Mouse (Mus musculus) forebrain, embryonic 12.5 days (tissue): ENCODE measurements around the gene C5ar2. TPM values are rescaled to one million over a fixed set of nuclear protein-coding genes. Genes with fewer than 3 reads are reported as not detected.
A peak's percentile ranks its signal among the peaks of the same experiment; 100 is the strongest.

Source experiments
- ATAC-seq: fragments of 200-750 bp; cut with Nextera tagmentation; 2 replicates; pipeline ENCODE4 v1.8.0; 2017; ENCODE audit warnings: moderate TSS enrichment; ENCODE audit not compliant: low FRiP score
- H3K27ac ChIP-seq: fragments of 300-500 bp; sonication (generic); 2 replicates; pipeline ENCODE4 v1.5.1; 2016; ENCODE audit warnings: mild to moderate bottlenecking
- H3K27me3 ChIP-seq: fragments of 300-500 bp; sonication (generic); 2 replicates; pipeline ENCODE4 v1.6.1; 2016; ENCODE audit warnings: mild to moderate bottlenecking
- H3K36me3 ChIP-seq: fragments of 300-500 bp; sonication (generic); replicated peaks from 2 replicates; pipeline ENCODE4 v1.6.1; 2016; ENCODE audit warnings: mild to moderate bottlenecking
- H3K4me1 ChIP-seq: fragments of 300-500 bp; sonication (generic); 2 replicates; pipeline ENCODE4 v1.6.1; 2016
- H3K4me2 ChIP-seq: fragments of 300-500 bp; sonication (generic); 2 replicates; pipeline ENCODE4 v1.6.1; 2016; ENCODE audit warnings: mild to moderate bottlenecking, moderate library complexity
- H3K4me3 ChIP-seq: fragments of 300-500 bp; sonication (generic); replicated peaks from 2 replicates; pipeline ENCODE4 v1.5.1; 2016; ENCODE audit warnings: mild to moderate bottlenecking
- H3K9ac ChIP-seq: fragments of 300-500 bp; sonication (generic); 2 replicates; pipeline ENCODE4 v1.6.1; 2016; ENCODE audit warnings: mild to moderate bottlenecking
- H3K9me3 ChIP-seq: fragments of 300-500 bp; sonication (generic); 2 replicates; pipeline ENCODE4 v1.6.1; 2016
- WGBS: fragments of 180-500 bp; shearing (Covaris S2); methylation state at CpG from one replicate; pipeline ENCODE4 v1.1.7; 2016; 5-methylcytosine and 5-hydroxymethylcytosine counted together
- polyA plus RNA-seq: library from polyadenylated mRNA; unstranded; fragments of >200 nt; fragmentation: Nextera tagmentation; extraction: Ambion mirVana; gene quantifications from 2 replicates; pipeline ENCODE4 v1.2.1, GENCODE M21; 2016

C5ar2 gene
- polyA plus RNA-seq, result not detected in 2 replicates

DNA sequence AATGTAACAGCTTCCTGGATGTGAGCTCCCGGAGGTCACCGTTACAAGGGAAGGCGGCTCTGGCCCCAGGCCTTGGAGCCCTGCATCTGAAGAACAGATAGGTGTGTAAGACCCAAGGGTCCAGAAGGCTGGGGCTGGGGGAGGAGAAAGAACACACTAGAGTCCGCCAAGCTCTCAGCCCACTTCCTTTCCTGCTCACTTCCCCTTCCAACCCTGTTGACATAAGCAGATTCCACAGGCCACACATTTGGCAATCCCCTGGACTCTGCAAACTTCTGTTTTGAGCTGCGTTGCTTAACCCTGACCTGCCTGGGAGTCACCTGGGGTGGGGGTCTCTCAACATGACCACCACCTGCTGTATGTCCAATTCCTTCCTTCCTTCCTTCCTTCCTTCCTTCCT, at the start of gene C5ar2:
TSS of gene C5ar2 (minus strand) at position 88 of the 400 bp plus-strand sequence.
- 85% methylated on average over 5 of the region's 5 CpGs for WGBS
- Histone ChIP-seq H3K4me2 (no peak within 1 kb of the TSS), H3K27me3 (no peaks in the 10 kb centered on the region), H3K36me3 (no peaks in the 10 kb centered on the region), H3K9ac (no peak within 1 kb of the TSS), H3K27ac (no peak within 1 kb of the TSS), H3K9me3 (no peaks in the 10 kb centered on the region), H3K4me1 (no peaks in the 10 kb centered on the region), H3K4me3 (no peak within 1 kb of the TSS)
- no peak for ATAC-seq

DNA sequence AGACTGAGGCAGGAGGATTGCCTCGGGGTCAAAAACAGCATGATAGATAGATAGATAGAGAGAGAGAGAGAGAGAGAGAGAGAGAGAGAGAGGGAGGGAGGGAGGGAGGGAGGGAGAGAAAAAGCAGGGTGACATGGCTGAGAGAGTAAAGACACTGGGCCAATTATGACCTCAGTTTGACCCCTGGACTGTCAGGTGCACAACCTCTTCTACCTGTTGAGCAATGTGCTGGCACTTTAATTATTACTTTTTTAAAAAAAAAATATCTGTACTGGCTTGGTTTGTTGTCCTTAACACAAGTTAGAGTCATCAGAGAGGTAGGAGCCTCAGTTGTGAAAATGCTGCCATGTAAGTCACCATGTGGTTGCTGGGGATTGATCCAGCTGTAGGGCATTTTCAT, 43.8 kb upstream of the C5ar2 start:
- H3K27ac ChIP-seq, result no peak overlapping the region
- peaks cover 11% of the 10 kb centered on the region for H3K4me1 ChIP-seq
- no peak overlapping the region for H3K9ac ChIP-seq
- 65% methylated on average over 1 of the region's 1 CpGs for WGBS
- H3K36me3 ChIP-seq, result peaks cover 15% of the 10 kb centered on the region
- no peak for ATAC-seq
- H3K4me2 ChIP-seq, result no peak overlapping the region
- H3K9me3 ChIP-seq, result no peaks in the 10 kb centered on the region
- H3K4me3 ChIP-seq, result no peak overlapping the region
- no peaks in the 10 kb centered on the region for H3K27me3 ChIP-seq

DNA sequence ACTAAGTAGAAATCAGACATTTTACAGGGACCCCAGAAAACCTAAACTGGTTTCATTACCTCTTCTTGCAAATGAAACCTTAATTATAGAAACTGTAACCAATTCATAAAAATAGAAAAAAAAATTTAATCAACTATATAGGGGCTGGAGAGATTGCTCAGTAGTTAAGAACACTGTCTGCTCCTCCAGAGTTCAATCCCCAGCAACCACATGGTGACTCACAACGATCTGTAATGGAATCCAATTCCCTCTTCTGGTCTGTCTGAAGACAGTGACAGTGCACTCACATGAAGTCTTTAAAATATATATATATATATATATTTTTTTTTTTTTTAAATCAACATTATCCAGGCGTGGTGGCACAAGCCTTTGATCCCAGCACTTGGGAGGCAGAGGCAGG, 43.1 kb upstream of the C5ar2 start:
- peak overlapping the region; percentile 81 for H3K4me3 ChIP-seq
- H3K27me3 ChIP-seq, result no peaks in the 10 kb centered on the region
- H3K9ac ChIP-seq, result peak overlapping the region; percentile 71; the same call in 1 of the 2 replicates
- 89% methylated on average over 2 of the region's 2 CpGs for WGBS
- H3K9me3 ChIP-seq, result no peaks in the 10 kb centered on the region
- no peak for ATAC-seq
- H3K36me3 ChIP-seq, result peaks cover 23% of the 10 kb centered on the region
- peak overlapping the region; percentile 56 for H3K4me2 ChIP-seq
- H3K4me1 ChIP-seq, result peaks cover 11% of the 10 kb centered on the region
- peak overlapping the region; percentile 95 for H3K27ac ChIP-seq

DNA sequence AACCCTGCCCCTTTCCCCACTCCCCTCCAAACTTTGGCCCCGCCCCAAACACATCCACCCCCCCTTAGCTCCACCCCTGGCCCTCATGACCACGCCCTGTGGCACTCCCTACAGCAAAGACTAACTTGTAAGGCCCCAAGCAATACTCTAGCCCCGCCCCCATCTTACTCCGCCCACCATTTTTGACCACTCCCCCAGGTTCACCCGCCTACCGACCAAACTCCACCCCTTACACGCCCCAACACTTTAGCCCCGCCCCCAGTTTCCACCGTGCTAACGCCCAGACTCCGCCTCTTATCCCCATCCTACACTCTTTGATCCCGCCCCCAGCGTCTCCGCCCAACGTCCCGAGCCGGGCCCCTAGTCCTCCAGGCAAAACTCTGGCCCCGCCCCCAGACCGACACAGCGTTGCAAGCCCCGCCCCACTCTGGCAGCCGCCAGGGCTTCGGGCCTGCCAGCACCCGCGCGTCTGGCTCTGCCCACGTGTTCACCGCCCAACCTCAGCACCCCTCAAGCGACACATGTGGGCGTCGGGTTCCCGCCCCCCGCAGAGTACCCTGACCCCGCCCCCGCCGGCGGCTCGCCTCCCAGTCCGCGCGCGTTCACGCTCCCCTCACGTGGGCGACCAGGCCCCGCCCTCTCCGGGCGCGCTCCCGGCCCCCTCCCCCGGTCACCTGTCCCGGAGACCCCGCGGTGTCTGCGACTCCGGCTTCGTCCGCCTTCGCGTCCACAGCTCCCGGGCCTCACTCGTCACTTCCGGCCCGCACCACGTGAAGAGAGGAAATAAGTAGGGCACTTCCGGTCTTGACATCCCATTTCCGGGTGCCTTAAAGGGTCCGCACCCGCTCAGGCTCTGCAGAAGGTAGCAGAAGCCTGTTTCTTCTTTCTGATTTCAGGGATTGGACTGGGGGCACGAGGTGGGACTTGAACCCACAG, 42.3 kb upstream of the C5ar2 start, which contains the start of gene Ccdc9:
TSS of gene Ccdc9 (minus strand) at position 770 of the 936 bp plus-strand sequence.
- peak; percentile 94 for ATAC-seq
- peaks cover 30% of the 10 kb centered on the region for H3K36me3 ChIP-seq
- WGBS, result under 1% methylated on average over 69 of the region's 70 CpGs
- peaks cover 11% of the 10 kb centered on the region for H3K4me1 ChIP-seq
- no peaks in the 10 kb centered on the region for H3K9me3 ChIP-seq
- H3K4me2 ChIP-seq, result peak within 1 kb of the TSS; percentile 56
- H3K4me3 ChIP-seq, result peak within 1 kb of the TSS; percentile 81
- H3K9ac ChIP-seq, result peak within 1 kb of the TSS; percentile 71
- peak within 1 kb of the TSS; percentile 95 for H3K27ac ChIP-seq
- H3K27me3 ChIP-seq, result no peaks in the 10 kb centered on the region

DNA sequence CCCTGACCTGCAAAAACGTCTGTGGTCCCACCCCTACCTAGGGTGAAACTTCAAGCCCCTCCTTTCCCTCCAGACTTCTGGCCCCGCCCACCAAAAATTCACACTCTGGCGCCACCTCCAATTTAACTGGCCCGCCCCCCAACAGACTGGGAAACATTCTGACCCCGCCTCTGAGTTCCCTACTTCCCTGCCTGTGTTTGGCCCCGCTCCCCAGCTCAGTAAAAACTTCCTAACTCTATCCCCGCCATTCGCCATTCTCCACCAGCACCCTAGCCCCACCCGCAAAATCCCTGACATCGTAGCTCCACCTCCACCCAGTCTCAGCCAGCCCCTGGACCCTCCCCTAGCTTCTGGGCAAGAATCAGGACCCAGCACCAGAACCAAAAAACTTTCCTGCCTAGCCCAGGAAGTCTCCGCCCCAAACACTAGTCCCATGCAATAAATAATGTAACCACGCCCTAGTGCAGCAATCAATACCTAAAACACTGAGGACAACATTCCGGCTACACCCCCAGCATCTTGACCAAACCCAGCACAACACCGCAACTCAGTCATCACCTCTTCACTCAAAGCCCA, 41.6 kb upstream of the C5ar2 start:
- H3K4me1 ChIP-seq, result peaks cover 11% of the 10 kb centered on the region
- H3K4me3 ChIP-seq, result peak overlapping the region; percentile 81
- H3K9ac ChIP-seq, result no peak overlapping the region
- H3K36me3 ChIP-seq, result peaks cover 38% of the 10 kb centered on the region
- peak overlapping the region; percentile 56 for H3K4me2 ChIP-seq
- WGBS, result 6% methylated on average over 14 of the region's 14 CpGs
- no peaks in the 10 kb centered on the region for H3K27me3 ChIP-seq
- H3K9me3 ChIP-seq, result no peaks in the 10 kb centered on the region
- H3K27ac ChIP-seq, result peak overlapping the region; percentile 95; the same call in 1 of the 2 replicates
- ATAC-seq, result peak; percentile 61

DNA sequence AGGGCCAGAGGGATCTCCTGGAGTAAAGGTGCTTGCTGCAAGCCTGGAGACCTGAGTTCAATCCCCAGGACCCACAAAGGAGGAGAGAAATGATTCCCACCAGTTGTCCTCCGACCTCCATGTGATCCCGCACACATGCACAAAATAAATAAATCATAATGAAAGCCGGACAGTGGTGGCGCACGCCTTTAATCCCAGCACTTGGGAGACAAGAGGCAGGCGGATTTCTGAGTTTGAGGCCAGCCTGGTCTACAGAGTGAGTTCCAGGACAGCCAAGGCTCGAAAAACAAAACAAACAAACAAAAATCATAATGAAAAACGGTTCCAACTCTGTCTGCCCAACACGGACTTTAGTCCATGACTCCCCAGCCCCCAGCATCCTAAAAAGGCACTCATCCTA, 41.0 kb upstream of the C5ar2 start:
- no peak overlapping the region for H3K9ac ChIP-seq
- 74% methylated on average over 9 of the region's 9 CpGs for WGBS
- H3K4me3 ChIP-seq, result peak overlapping the region; percentile 81
- H3K27me3 ChIP-seq, result no peaks in the 10 kb centered on the region
- peaks cover 42% of the 10 kb centered on the region for H3K36me3 ChIP-seq
- peak overlapping the region; percentile 56 for H3K4me2 ChIP-seq
- H3K9me3 ChIP-seq, result no peaks in the 10 kb centered on the region
- ATAC-seq, result no peak
- H3K4me1 ChIP-seq, result peaks cover 11% of the 10 kb centered on the region
- H3K27ac ChIP-seq, result no peak overlapping the region

DNA sequence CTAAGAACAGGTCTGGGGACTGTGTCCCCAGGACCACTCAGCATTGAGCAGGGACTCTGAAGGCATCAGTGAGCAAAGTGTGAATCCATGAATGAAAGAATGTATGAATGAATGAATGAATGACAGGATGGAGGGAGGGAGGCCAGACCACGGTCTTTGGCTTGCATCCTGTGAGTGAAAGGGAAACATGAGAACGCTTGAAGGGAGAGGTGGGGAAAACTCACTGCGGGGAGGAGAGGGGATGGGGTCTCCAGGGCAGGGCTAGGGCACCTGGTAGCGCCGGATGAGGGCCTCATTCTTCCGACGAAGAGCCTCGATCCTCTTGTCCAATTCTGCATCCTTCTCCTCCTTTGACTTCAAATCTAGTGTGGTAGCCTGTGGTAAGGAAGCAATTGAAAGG, 40.0 kb upstream of the C5ar2 start:
- Histone ChIP-seq H3K9ac (no peak overlapping the region), H3K4me1 (peaks cover 11% of the 10 kb centered on the region), H3K27me3 (no peaks in the 10 kb centered on the region), H3K4me3 (no peak overlapping the region), H3K27ac (no peak overlapping the region), H3K9me3 (no peaks in the 10 kb centered on the region), H3K4me2 (no peak overlapping the region), H3K36me3 (peaks cover 49% of the 10 kb centered on the region)
- ATAC-seq, result no peak
- WGBS, result 95% methylated on average over 8 of the region's 8 CpGs

DNA sequence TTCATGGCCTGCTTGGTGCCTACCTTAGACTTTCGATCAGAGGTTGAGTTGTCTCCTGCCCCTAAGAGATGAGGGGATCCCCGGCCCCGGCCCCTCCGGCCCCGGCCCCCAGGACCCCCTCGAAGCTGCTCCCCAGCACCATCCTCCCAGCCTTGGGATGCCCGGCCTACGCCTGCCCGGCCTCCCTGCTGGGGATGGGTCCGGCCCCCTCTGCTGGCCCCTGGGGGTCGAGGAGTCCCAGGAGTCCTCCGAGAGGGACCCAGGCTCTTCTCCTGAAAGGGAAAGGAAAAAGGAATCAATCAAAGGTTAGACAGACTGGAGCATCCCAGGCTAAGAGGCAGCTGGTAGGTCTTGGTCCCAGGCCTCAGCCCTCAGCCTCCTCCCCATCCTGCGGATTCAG, 38.4 kb upstream of the C5ar2 start:
- peaks cover 11% of the 10 kb centered on the region for H3K4me1 ChIP-seq
- 96% methylated on average over 13 of the region's 13 CpGs for WGBS
- H3K4me3 ChIP-seq, result no peak overlapping the region
- no peak overlapping the region for H3K27ac ChIP-seq
- no peak overlapping the region for H3K4me2 ChIP-seq
- no peaks in the 10 kb centered on the region for H3K27me3 ChIP-seq
- no peak overlapping the region for H3K9ac ChIP-seq
- peaks cover 64% of the 10 kb centered on the region for H3K36me3 ChIP-seq
- no peak for ATAC-seq
- H3K9me3 ChIP-seq, result no peaks in the 10 kb centered on the region

DNA sequence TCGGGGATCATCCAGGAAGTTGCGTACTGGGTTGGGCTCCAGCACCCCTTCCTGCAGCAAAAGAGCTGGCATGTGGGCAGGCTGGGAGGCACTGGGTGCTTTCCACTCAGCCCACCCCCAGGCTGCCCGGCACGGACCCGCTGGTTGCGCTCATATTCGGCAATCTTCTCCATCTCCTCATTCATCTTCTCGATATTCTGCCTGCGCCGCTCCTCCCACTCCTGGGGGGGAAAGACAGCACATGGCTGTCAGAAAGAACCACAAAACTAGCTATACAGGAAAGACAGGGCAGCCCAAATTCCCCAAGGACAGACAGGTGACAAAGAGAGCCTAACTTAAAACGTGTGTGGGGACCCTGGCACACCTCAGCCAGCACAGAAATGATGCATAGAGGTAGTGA, 36.8 kb upstream of the C5ar2 start:
- Histone ChIP-seq H3K4me3 (no peak overlapping the region), H3K9ac (no peak overlapping the region), H3K4me1 (peaks cover 9% of the 10 kb centered on the region), H3K36me3 (peaks cover 80% of the 10 kb centered on the region), H3K27ac (no peak overlapping the region), H3K9me3 (no peaks in the 10 kb centered on the region), H3K4me2 (no peak overlapping the region), H3K27me3 (peaks cover under 1% of the 10 kb centered on the region; the same call in 1 of the 2 replicates)
- 92% methylated on average over 11 of the region's 11 CpGs for WGBS
- no peak for ATAC-seq

DNA sequence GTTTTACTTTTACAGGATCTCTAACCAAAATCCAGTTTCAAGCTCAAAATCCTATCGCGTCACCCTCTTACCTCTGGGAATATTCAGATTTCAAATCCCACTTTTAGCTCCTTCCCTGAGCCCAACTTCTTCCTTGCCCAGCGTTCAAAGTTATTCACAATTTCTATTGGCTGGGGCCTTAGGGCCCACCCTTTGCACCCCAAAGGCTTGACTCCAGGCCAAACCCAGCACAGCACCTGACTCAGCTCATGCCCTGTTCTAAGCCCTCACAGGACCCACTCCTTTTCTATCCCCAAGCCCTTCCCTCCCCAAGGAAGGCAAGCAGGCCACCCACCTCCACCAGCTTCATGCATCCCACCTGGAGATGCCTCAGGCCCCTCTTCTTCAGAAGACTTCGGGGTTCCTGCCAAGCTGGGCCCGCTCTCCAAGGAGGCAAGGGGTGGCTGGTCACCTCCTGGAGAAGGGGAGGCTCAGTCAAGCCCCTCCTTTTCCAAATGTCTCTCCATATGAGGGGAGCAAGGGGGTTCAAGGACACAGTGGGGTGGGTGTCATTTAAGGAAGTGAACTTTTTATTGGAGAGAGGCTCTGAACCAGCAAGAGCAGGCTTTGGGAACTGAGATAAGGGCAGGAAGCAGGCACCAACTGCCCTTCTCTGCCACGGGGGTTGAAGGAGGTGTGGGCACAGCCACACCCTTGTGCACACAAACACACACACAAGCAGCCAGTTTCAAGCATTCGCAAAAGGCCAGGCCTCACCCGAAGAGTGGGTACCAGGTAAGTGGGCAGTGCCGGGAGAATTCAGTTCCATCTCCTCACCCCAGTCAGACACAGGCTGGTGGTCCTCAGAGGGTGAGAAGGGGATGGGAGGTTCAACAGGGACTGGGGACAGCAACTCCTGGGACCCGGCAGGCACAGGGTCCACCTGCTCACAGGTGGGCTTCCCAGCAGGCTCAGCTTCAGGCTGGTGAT, 31.3 kb upstream of the C5ar2 start:
- 85% methylated on average over 10 of the region's 10 CpGs for WGBS
- H3K4me2 ChIP-seq, result no peak overlapping the region
- no peak overlapping the region for H3K9ac ChIP-seq

DNA sequence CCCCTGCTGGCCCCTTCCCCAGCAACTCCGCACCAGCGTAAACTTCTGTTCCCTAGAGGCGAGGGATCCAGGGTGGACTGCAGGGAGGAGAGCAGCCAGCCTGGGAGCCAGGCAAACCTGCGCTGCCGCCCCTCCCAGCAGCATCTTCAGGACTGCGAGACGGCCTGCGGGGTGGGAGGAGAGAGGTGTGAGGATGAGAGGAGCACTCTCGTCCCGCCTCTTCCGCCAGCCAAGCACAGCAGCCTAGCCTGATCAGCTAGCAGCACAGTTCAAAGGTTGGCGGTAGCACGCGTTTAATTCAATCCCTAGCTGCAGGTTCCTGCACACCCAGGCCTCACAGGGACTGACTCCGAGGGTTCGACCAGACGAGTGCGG, 29.8 kb upstream of the C5ar2 start:
- H3K9me3 ChIP-seq, result no peaks in the 10 kb centered on the region
- peaks cover 38% of the 10 kb centered on the region for H3K36me3 ChIP-seq
- peaks cover 19% of the 10 kb centered on the region; the same call in 1 of the 2 replicates for H3K27me3 ChIP-seq
- H3K4me3 ChIP-seq, result peak overlapping the region; percentile 71
- WGBS, result under 1% methylated on average over 18 of the region's 18 CpGs
- peak overlapping the region; percentile 92 for H3K27ac ChIP-seq
- peak overlapping the region; percentile 84 for H3K9ac ChIP-seq
- peak overlapping the region; percentile 97 for H3K4me2 ChIP-seq
- peaks cover 25% of the 10 kb centered on the region for H3K4me1 ChIP-seq
- ATAC-seq, result peak; percentile 76

More for the DNA sequence above, 31.3 kb upstream of the C5ar2 start:
- H3K27ac ChIP-seq, result no peak overlapping the region
- ATAC-seq, result no peak
- no peak overlapping the region for H3K4me3 ChIP-seq
- H3K36me3 ChIP-seq, result peaks cover 49% of the 10 kb centered on the region
- peaks cover 25% of the 10 kb centered on the region for H3K4me1 ChIP-seq
- peaks cover 18% of the 10 kb centered on the region; the same call in 1 of the 2 replicates for H3K27me3 ChIP-seq
- no peaks in the 10 kb centered on the region for H3K9me3 ChIP-seq
